Mouse (Mus musculus): ENCODE data around the gene Itga6.

DNA sequence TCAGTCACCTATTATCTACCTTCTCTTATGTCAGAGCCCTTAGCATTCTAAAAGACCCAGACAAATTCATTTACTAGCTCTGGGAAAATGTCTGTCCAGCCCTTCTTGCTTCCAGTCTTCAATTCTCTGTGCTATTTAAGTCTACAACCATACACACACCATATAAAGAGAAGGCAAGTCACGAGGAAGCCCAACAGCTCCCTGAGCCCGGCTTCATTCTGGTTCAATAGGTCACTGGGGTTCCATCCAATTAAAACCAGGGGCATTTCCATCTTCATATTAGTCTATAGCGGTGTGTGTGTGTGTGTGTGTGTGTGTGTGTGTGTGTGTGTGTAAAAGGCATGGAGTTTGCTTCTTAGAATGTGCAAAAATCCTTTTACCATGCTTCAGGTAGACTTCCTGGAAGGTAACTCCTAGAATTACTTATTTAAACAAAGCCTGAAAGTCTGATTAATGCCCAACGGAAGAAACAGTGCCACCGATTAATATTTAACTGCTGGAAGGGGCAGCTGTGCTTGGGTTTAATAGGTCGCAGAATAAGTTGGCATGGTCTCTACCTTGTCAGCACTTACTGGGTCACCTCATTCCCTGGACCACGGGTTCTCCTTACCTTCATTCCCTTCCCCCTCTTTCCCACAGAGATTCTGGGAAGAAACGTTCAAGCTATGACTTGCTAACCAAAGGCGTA is 6.1 kb upstream of the Itga6 start:
- TF ChIP-seq CTCF (IDR thresholded peaks at IDR 0.05; ENCODE audit: low read depth) (no peak), EP300 (IDR thresholded peaks at IDR 0.05; ENCODE audit: low read depth) (no peak)

Data from heart, postnatal 0 days (tissue).